Mouse (Mus musculus) bone marrow, adult 2 months (tissue): ENCODE measurements at regions not wholly inside any gene's neighbourhood (a gene's known extent, or its start where the extent isn't known, plus 50 kb on each side); places are given as distances from the start of the nearest gene placed in this dataset.

Experiments
- H3K27ac ChIP-seq: fragments of 200-500 bp; 2 replicates; pipeline ENCODE4 v1.5.1; 2012; ENCODE audit warnings: low read depth, mild to moderate bottlenecking, control low read depth, inconsistent platforms, low read length; ENCODE audit not compliant: control insufficient read depth, poor library complexity, insufficient read depth
- H3K4me1 ChIP-seq: fragments of 200-500 bp; 2 replicates; pipeline ENCODE4 v1.6.1; 2011; ENCODE audit warnings: low read length; ENCODE audit not compliant: control insufficient read depth, insufficient read depth
- H3K4me3 ChIP-seq: fragments of 200-500 bp; replicated peaks from 2 replicates; pipeline ENCODE3; 2011; ENCODE audit warnings: mild to moderate bottlenecking, low read depth, low read length, control low read depth; ENCODE audit not compliant: control insufficient read depth
- CTCF ChIP-seq: fragments of 200-500 bp; IDR thresholded peaks from 2 replicates; pipeline ENCODE4 v1.5.1; 2011; ENCODE audit warnings: low read length, control low read depth; ENCODE audit not compliant: control insufficient read depth, insufficient read depth
- POLR2A ChIP-seq: fragments of 200-500 bp; IDR thresholded peaks from 2 replicates; pipeline ENCODE4 v1.6.1; 2011; ENCODE audit warnings: low read depth, mild to moderate bottlenecking, control low read depth, low read length, borderline replicate concordance; ENCODE audit not compliant: control insufficient read depth
- WGBS: fragments of 180-500 bp; shearing (Covaris S2); methylation state at CpG from one replicate; pipeline ENCODE4 v1.1.7; 2018; 5-methylcytosine and 5-hydroxymethylcytosine counted together

DNA sequence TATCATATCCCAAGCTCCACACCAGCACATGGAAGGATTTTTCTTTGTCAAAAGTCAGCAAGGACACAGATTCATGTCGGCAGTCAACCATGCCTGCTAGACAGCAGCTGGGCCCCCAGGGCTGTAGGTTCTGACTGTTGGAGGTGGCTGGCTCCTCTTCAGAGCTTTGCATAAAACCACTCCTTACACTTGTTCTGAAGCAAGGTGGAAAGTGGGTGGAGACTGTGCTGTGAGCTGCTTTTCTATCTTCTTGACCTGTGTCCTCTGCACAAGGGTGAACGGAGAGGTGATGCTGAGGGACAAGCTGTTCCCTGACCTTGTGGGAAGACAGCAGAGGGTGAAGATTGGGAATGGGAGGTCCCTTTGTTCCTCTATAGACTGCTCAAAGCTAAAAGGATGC, 185.2 kb downstream of the Cmpk2 start:
- TF ChIP-seq CTCF (no peak), POLR2A (no peak)
- 86% methylated on average over 2 of the region's 2 CpGs for WGBS
- no peak overlapping the region for H3K27ac ChIP-seq
- H3K4me1 ChIP-seq: no peaks in the 10 kb centered on the region
- H3K4me3 ChIP-seq: no peak overlapping the region

DNA sequence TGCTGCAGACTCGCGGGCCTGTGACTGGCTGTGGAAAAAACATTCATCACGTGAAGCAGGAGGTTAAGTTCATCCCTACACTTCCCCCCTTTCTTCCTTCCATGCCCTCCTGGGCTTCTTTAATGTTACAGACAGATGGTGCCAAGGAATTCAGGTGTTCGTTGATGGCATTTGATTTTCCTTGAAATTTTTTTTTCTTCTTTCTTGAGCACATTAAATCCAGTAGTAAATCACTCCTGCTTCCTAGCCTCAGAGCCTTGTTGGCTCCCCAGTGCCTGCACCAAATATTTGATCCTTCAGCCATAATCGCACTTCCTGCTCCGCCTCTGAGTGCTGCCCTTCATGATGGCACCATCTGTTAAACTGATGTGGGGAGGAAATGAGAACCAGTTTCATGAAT, 184.8 kb downstream of the Cmpk2 start:
- Histone ChIP-seq H3K4me3 (no peak overlapping the region), H3K4me1 (no peaks in the 10 kb centered on the region), H3K27ac (no peak overlapping the region)
- WGBS: 70% methylated on average over 6 of the region's 6 CpGs
- TF ChIP-seq CTCF (no peak), POLR2A (no peak)

DNA sequence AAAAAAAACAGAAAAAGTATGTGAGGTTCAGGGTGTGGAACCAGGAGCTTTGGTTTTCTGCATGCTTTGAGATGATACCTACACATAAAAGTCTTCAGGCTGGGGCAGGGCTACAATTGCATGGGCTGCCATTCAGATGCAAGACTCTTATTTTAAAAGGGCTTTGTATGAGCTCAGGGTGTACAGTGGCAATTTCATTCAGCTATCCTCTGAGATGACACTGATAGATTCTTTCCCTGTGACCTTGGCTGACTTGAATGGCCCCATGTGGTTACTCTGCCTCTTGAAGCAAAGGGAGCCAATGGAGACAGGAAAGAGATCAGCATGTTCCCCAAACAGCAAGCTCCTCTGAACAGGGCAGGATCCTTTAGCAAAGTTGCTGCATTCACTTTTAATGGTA, 177.1 kb downstream of the Cmpk2 start:
- Histone ChIP-seq H3K27ac (no peak overlapping the region), H3K4me1 (no peaks in the 10 kb centered on the region), H3K4me3 (no peak overlapping the region)
- no peak for TF ChIP-seq CTCF
- no peak for TF ChIP-seq POLR2A

DNA sequence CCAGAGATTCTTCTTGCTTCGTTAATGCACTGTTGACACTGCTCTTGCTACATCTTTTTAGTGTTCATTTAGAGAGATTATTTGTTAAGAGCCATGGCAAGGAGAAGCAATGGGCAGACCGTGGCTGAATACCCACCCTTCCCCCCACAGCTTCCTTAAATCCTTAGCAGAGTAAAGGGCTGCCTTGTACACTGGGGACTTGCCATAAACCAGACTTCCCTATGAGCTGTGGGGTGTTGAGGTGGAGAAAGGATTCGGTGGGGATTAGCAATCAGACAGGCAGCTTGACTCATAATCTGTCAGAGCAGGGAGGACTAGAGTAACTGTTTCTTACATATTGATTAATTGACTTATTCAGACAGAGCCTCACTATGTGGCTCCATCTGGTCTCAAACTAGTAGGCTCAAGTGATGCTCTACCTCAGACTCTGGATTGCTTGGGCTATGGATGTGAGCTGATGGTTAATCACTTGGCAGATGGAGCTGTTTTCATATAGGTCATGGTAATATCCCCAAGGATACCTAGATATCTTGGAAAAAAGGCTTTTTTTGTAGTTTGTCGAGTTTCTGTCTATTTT, 166.7 kb downstream of the Cmpk2 start:
- WGBS: 49% methylated on average over 4 of the region's 4 CpGs
- no peak overlapping the region for H3K27ac ChIP-seq
- TF ChIP-seq CTCF (no peak), POLR2A (no peak)

GRCm38 (mm10) chr12:26635253-26635652, 166.2 kb downstream of the Cmpk2 start:
- WGBS: 59% methylated on average over 3 of the region's 3 CpGs
- no peaks in the 10 kb centered on the region for H3K4me1 ChIP-seq
- no peak overlapping the region for H3K4me3 ChIP-seq
- H3K27ac ChIP-seq: no peak overlapping the region
- TF ChIP-seq CTCF (no peak), POLR2A (no peak)

More for the DNA sequence above, 166.7 kb downstream of the Cmpk2 start:
- H3K4me3 ChIP-seq: no peak overlapping the region
- no peaks in the 10 kb centered on the region for H3K4me1 ChIP-seq

- Histone ChIP-seq H3K27ac (no peak overlapping the region), H3K4me3 (no peak overlapping the region), H3K4me1 (no peaks in the 10 kb centered on the region)
- 68% methylated on average over 1 of the region's 1 CpGs for WGBS
- TF ChIP-seq CTCF: no peak
- no peak for TF ChIP-seq POLR2A
Measured at GRCm38 (mm10) chr12:26631795-26632122, 162.8 kb downstream of the Cmpk2 start.

- 82% methylated on average over 4 of the region's 4 CpGs for WGBS
- no peak for TF ChIP-seq POLR2A
- no peak for TF ChIP-seq CTCF
- Histone ChIP-seq H3K4me3 (no peak overlapping the region), H3K4me1 (no peaks in the 10 kb centered on the region), H3K27ac (no peak overlapping the region)
Measured at GRCm38 (mm10) chr12:26631111-26631794, 162.2 kb downstream of the Cmpk2 start.

DNA sequence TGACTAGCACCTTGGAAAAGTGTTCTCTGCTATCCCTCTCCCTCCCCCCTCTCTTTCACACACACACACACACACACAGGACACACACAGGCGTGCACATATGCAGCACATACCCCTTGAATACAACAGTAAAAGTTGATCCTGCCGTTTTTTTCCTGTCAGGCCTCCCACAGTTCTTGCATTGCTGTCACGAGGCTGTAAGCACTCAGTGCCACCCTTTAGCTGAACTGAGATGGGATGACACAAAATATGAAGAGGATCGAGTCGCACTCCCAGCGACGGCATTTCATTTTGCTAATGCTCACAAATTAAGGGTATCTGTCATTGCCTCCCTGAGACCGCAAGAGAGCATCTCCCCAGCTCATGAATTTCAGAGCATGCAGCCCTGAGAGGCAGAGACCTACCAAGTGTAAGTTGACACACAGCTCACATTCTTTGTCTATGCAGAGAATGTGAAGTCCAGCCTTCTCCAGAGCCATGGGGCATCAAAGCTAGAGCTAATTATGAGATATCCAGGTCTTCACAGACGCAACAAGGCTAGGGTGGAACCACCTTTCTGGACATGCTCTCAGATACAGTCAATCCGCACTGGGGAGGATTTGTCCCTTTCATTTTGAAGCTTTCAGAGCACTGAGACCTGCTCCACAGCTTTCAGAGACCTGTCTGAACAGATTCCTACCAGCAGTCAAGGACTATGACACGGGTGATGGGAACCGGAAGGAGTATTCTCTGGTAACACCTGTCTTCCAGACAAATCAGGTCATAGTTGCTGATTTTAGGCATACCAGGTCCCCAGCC, 152.3 kb downstream of the Cmpk2 start:
- Histone ChIP-seq H3K4me1 (no peaks in the 10 kb centered on the region), H3K4me3 (no peak overlapping the region), H3K27ac (no peak overlapping the region)
- TF ChIP-seq CTCF (no peak), POLR2A (no peak)
- WGBS: 80% methylated on average over 12 of the region's 12 CpGs
